Mouse (Mus musculus) neural tube, embryonic 11.5 days (tissue): ENCODE measurements around the gene Pak2. TPM values are rescaled to one million over a fixed set of nuclear protein-coding genes. Genes with fewer than 3 reads are reported as not detected.

Source experiments
- ATAC-seq: fragments of 200-750 bp; cut with Nextera tagmentation; 2 replicates; pipeline ENCODE4 v1.8.0; 2017; ENCODE audit warnings: moderate number of reproducible peaks, mild to moderate bottlenecking, moderate TSS enrichment, moderate library complexity; ENCODE audit not compliant: insufficient read depth, low FRiP score, low TSS enrichment
- DNase-seq: peaks from one replicate; pipeline ENCODE4 v3.0.0-alpha.2; 2015; ENCODE audit warnings: low spot score
- H3K27ac ChIP-seq: fragments of 300-500 bp; sonication (generic); 2 replicates; pipeline ENCODE4 v1.5.1; 2014; ENCODE audit warnings: low read depth, mild to moderate bottlenecking, low read length
- H3K27me3 ChIP-seq: fragments of 300-500 bp; sonication (generic); 2 replicates; pipeline ENCODE4 v1.6.1; 2014; ENCODE audit warnings: mild to moderate bottlenecking, low read length, mixed read lengths; ENCODE audit not compliant: control insufficient read depth, insufficient read depth
- H3K36me3 ChIP-seq: fragments of 300-500 bp; sonication (generic); 2 replicates; pipeline ENCODE4 v1.6.1; 2014; ENCODE audit warnings: mild to moderate bottlenecking, low read length, moderate library complexity, mixed read lengths; ENCODE audit not compliant: control insufficient read depth, insufficient read depth
- H3K4me1 ChIP-seq: fragments of 300-500 bp; sonication (generic); 2 replicates; pipeline ENCODE4 v1.6.1; 2014; ENCODE audit warnings: low read length, mixed read lengths; ENCODE audit not compliant: control insufficient read depth, insufficient read depth
- H3K4me2 ChIP-seq: fragments of 300-500 bp; sonication (generic); 2 replicates; pipeline ENCODE4 v1.6.1; 2014; ENCODE audit warnings: low read depth, mild to moderate bottlenecking, moderate library complexity
- H3K4me3 ChIP-seq: fragments of 300-500 bp; sonication (generic); 2 replicates; pipeline ENCODE4 v1.5.1; 2014; ENCODE audit warnings: low read depth, low read length
- H3K9ac ChIP-seq: fragments of 300-500 bp; sonication (generic); 2 replicates; pipeline ENCODE4 v1.6.1; 2014; ENCODE audit warnings: mild to moderate bottlenecking, low read length
- H3K9me3 ChIP-seq: fragments of 300-500 bp; sonication (generic); 2 replicates; pipeline ENCODE4 v1.6.1; 2016; ENCODE audit warnings: low read length; ENCODE audit not compliant: control insufficient read depth
- WGBS: fragments of 180-500 bp; shearing (Covaris S2); extraction: QIAGEN DNeasy Blood & Tissue Kit; methylation state at CpG from one replicate; pipeline ENCODE4 v1.1.7; 2014; 5-methylcytosine and 5-hydroxymethylcytosine counted together
- polyA plus RNA-seq: library from polyadenylated mRNA; unstranded; fragments of >200 nt; fragmentation: Nextera tagmentation; extraction: Ambion mirVana; gene quantifications from 2 replicates; pipeline ENCODE4 v1.2.1, GENCODE M21; 2014

Pak2 gene
- polyA plus RNA-seq, 1 experiment from 2014 or later = 48.4 TPM

GRCm38 (mm10) chr16:32042367-32042766 lies 36.8 kb downstream of the Pak2 start:
- Histone ChIP-seq H3K4me2 (no peak overlapping the region), H3K9me3 (no peaks in the 10 kb centered on the region), H3K4me3 (no peak overlapping the region), H3K36me3 (peaks cover 3% of the 10 kb centered on the region), H3K27ac (no peak overlapping the region), H3K27me3 (no peaks in the 10 kb centered on the region), H3K4me1 (no peaks in the 10 kb centered on the region), H3K9ac (no peak overlapping the region)
- DNase-seq (no peak), ATAC-seq (no peak)
- WGBS = 92% methylated on average over 4 of the region's 4 CpGs

- Histone ChIP-seq H3K4me3 (no peak overlapping the region), H3K27me3 (no peaks in the 10 kb centered on the region), H3K27ac (no peak overlapping the region), H3K4me2 (no peak overlapping the region), H3K9me3 (no peaks in the 10 kb centered on the region), H3K4me1 (no peaks in the 10 kb centered on the region), H3K9ac (no peak overlapping the region), H3K36me3 (peaks cover 7% of the 10 kb centered on the region)
- no peak for ATAC-seq
- no peak for DNase-seq
- 92% methylated on average over 9 of the region's 9 CpGs for WGBS
These were observed 59.5 kb downstream of the Pak2 start for GRCm38 (mm10) chr16:32019678-32020077.

GRCm38 (mm10) chr16:32010330-32010729 lies 68.8 kb downstream of the Pak2 start:
- ATAC-seq (no peak), DNase-seq (no peak)
- 85% methylated on average over 4 of the region's 4 CpGs for WGBS

GRCm38 (mm10) chr16:32009913-32010312 lies 69.2 kb downstream of the Pak2 start:
- Histone ChIP-seq H3K27me3 (no peaks in the 10 kb centered on the region), H3K4me2 (no peak overlapping the region), H3K36me3 (no peaks in the 10 kb centered on the region), H3K4me1 (no peaks in the 10 kb centered on the region), H3K9ac (no peak overlapping the region), H3K4me3 (no peak overlapping the region), H3K9me3 (no peaks in the 10 kb centered on the region), H3K27ac (no peak overlapping the region)
- WGBS = 44% methylated on average over 5 of the region's 5 CpGs
- no peak for ATAC-seq
- no peak for DNase-seq

More at GRCm38 (mm10) chr16:32010330-32010729, 68.8 kb downstream of the Pak2 start:
- Histone ChIP-seq H3K9ac (no peak overlapping the region), H3K36me3 (no peaks in the 10 kb centered on the region), H3K4me3 (no peak overlapping the region), H3K4me1 (no peaks in the 10 kb centered on the region), H3K27me3 (no peaks in the 10 kb centered on the region), H3K9me3 (no peaks in the 10 kb centered on the region), H3K4me2 (no peak overlapping the region), H3K27ac (no peak overlapping the region)

GRCm38 (mm10) chr16:32008529-32009293 lies 70.4 kb downstream of the Pak2 start:
- Histone ChIP-seq H3K27ac (no peak overlapping the region), H3K36me3 (no peaks in the 10 kb centered on the region), H3K4me3 (no peak overlapping the region), H3K4me1 (no peaks in the 10 kb centered on the region), H3K9me3 (no peaks in the 10 kb centered on the region), H3K27me3 (no peaks in the 10 kb centered on the region), H3K4me2 (no peak overlapping the region), H3K9ac (no peak overlapping the region)
- no peak for DNase-seq
- no peak for ATAC-seq
- WGBS = 75% methylated on average over 10 of the region's 10 CpGs

GRCm38 (mm10) chr16:32004731-32005130 lies 74.4 kb downstream of the Pak2 start:
- Histone ChIP-seq H3K4me2 (no peak overlapping the region), H3K9me3 (no peaks in the 10 kb centered on the region), H3K27ac (no peak overlapping the region), H3K9ac (no peak overlapping the region), H3K4me1 (peaks cover 15% of the 10 kb centered on the region), H3K36me3 (no peaks in the 10 kb centered on the region), H3K4me3 (no peak overlapping the region), H3K27me3 (no peaks in the 10 kb centered on the region)
- 94% methylated on average over 3 of the region's 3 CpGs for WGBS
- no peak for DNase-seq
- no peak for ATAC-seq

GRCm38 (mm10) chr16:32002509-32003477 lies 76.3 kb downstream of the Pak2 start, which contains the start of gene Senp5:
Gene Senp5 (minus strand): TSS chr16:32003287.
- H3K9me3 ChIP-seq = no peaks in the 10 kb centered on the region
- H3K27ac ChIP-seq = peak within 1 kb of the TSS; percentile 60
- 1% methylated on average over 56 of the region's 66 CpGs for WGBS

GRCm38 (mm10) chr16:31996371-31996770 lies 82.8 kb downstream of the Pak2 start:
- H3K36me3 ChIP-seq = no peaks in the 10 kb centered on the region
- no peak overlapping the region for H3K4me2 ChIP-seq
- DNase-seq = no peak
- 84% methylated on average over 5 of the region's 5 CpGs for WGBS
- H3K27ac ChIP-seq = no peak overlapping the region
- no peak for ATAC-seq
- no peaks in the 10 kb centered on the region for H3K27me3 ChIP-seq
- H3K9ac ChIP-seq = no peak overlapping the region
- peaks cover 1% of the 10 kb centered on the region for H3K4me1 ChIP-seq
- H3K4me3 ChIP-seq = no peak overlapping the region
- no peaks in the 10 kb centered on the region for H3K9me3 ChIP-seq

More at GRCm38 (mm10) chr16:32002509-32003477, 76.3 kb downstream of the Pak2 start, which contains the start of gene Senp5:
- H3K9ac ChIP-seq = peak within 1 kb of the TSS; percentile 89
- no peaks in the 10 kb centered on the region for H3K36me3 ChIP-seq
- H3K4me3 ChIP-seq = peak within 1 kb of the TSS; percentile 97
- ATAC-seq (peak; percentile 92), DNase-seq (peak; percentile 91)
- peak within 1 kb of the TSS; percentile 85 for H3K4me2 ChIP-seq
- H3K4me1 ChIP-seq = peaks cover 15% of the 10 kb centered on the region
- H3K27me3 ChIP-seq = no peaks in the 10 kb centered on the region
